Mouse (Mus musculus) hindbrain, embryonic 13.5 days (tissue): Measurements from ENCODE around the gene Trappc6b. TPM values are rescaled to one million over a fixed set of nuclear protein-coding genes. Genes with fewer than 3 reads are reported as not detected.

Experiments
- ATAC-seq: fragments of 200-750 bp; cut with Nextera tagmentation; 2 replicates; pipeline ENCODE4 v1.8.0; 2017; ENCODE audit warnings: moderate TSS enrichment; ENCODE audit not compliant: low FRiP score
- H3K27ac ChIP-seq: fragments of 300-500 bp; sonication (generic); 2 replicates; pipeline ENCODE4 v1.5.1; 2015; ENCODE audit warnings: inconsistent platforms, mild to moderate bottlenecking, moderate library complexity
- H3K27me3 ChIP-seq: fragments of 300-500 bp; sonication (generic); 2 replicates; pipeline ENCODE4 v1.6.1; 2015; ENCODE audit warnings: mild to moderate bottlenecking, inconsistent platforms
- H3K36me3 ChIP-seq: fragments of 300-500 bp; sonication (generic); 2 replicates; pipeline ENCODE4 v1.6.1; 2015; ENCODE audit warnings: mild to moderate bottlenecking, inconsistent platforms
- H3K4me1 ChIP-seq: fragments of 300-500 bp; sonication (generic); replicated peaks from 2 replicates; pipeline ENCODE4 v1.6.1; 2015; ENCODE audit warnings: inconsistent platforms
- H3K4me2 ChIP-seq: fragments of 300-500 bp; sonication (generic); 2 replicates; pipeline ENCODE4 v1.6.1; 2015; ENCODE audit warnings: inconsistent platforms, mild to moderate bottlenecking, moderate library complexity
- H3K4me3 ChIP-seq: fragments of 300-500 bp; sonication (generic); 2 replicates; pipeline ENCODE4 v1.5.1; 2015; ENCODE audit warnings: mild to moderate bottlenecking, inconsistent platforms
- H3K9ac ChIP-seq: fragments of 300-500 bp; sonication (generic); 2 replicates; pipeline ENCODE4 v1.6.1; 2015; ENCODE audit warnings: mild to moderate bottlenecking, inconsistent platforms
- H3K9me3 ChIP-seq: fragments of 300-500 bp; sonication (generic); 2 replicates; pipeline ENCODE4 v1.6.1; 2016; ENCODE audit warnings: inconsistent platforms
- WGBS: fragments of 180-500 bp; shearing (Covaris S2); methylation state at CpG from one replicate; pipeline ENCODE4 v1.1.7; 2015; 5-methylcytosine and 5-hydroxymethylcytosine counted together
- polyA plus RNA-seq: library from polyadenylated mRNA; unstranded; fragments of >200 nt; fragmentation: Nextera tagmentation; extraction: Ambion mirVana; gene quantifications from 2 replicates; pipeline ENCODE4 v1.2.1, GENCODE M21; 2015

Trappc6b gene
- polyA plus RNA-seq, 1 experiment from 2014 or later: 157 TPM

DNA sequence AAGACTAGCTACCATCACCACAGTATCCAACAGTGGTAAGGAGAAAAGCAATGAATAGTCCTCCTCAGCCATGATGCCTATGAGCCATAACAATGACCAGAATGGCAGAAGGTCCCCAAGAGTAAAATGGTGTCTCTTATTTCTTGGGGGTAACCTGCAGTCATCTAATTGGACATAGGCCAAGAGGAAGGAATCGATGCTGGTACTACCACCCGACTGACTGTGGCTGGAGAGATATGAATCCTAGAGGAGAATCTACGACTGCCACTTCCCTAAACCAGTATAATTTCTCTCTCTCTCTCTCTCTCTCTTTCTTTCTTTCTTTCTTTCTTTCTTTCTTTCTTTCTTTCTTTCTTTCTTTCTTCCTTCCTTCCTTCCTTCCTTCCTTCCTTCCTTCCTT is 8.8 kb downstream of the Trappc6b start:
- H3K9ac ChIP-seq: no peak overlapping the region
- no peak overlapping the region for H3K27ac ChIP-seq
- peaks cover 46% of the 10 kb centered on the region for H3K36me3 ChIP-seq
- no peak overlapping the region for H3K4me3 ChIP-seq
- no peaks in the 10 kb centered on the region for H3K9me3 ChIP-seq
- H3K4me1 ChIP-seq: 0 out of 2 replicates have a peak, but pooled peaks cover 5% of the 10 kb centered on the region
- no peaks in the 10 kb centered on the region for H3K27me3 ChIP-seq
- ATAC-seq: no peak
- 93% methylated on average over 3 of the region's 3 CpGs for WGBS
- no peak overlapping the region for H3K4me2 ChIP-seq

DNA sequence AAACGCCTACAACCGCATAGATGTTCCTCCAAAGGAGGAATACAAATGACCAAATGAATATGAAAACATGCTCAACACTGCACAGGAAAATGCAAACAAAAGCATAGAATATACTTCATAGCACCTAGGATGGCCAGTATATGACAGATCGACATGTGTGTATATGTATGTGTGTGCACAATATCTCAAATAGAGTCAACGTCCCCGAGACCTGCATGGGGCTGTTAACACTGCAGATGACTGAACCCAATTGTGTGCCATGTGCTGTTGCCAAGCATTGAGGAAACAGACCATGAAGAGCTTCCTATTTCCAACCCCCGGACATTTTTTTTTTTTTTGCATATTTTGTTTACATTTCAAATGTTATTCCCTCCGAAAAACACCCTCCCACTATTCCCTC is 20.4 kb downstream of the Trappc6b start:
- no peak for ATAC-seq
- 39% methylated on average over 7 of the region's 7 CpGs for WGBS

GRCm38 (mm10) chr12:59039971-59040844 is 21.1 kb downstream of the Trappc6b start:
- H3K27me3 ChIP-seq: no peaks in the 10 kb centered on the region
- H3K9me3 ChIP-seq: no peaks in the 10 kb centered on the region
- 5% methylated on average over 23 of the region's 23 CpGs for WGBS
- peaks cover 7% of the 10 kb centered on the region for H3K4me1 ChIP-seq
- peak; percentile 83 for ATAC-seq
- H3K36me3 ChIP-seq: peaks cover 32% of the 10 kb centered on the region
- H3K4me2 ChIP-seq: peak overlapping the region; percentile 36
- H3K9ac ChIP-seq: no peak overlapping the region
- peak overlapping the region; percentile 12; the same call in 1 of the 2 replicates for H3K4me3 ChIP-seq
- H3K27ac ChIP-seq: peak overlapping the region; percentile 58; the same call in 1 of the 2 replicates

More for the DNA sequence above, 20.4 kb downstream of the Trappc6b start:
- Histone ChIP-seq H3K9ac (no peak overlapping the region), H3K27ac (peak overlapping the region; percentile 23; the same call in 1 of the 2 replicates), H3K4me3 (no peak overlapping the region), H3K4me2 (no peak overlapping the region), H3K4me1 (peaks cover 7% of the 10 kb centered on the region), H3K27me3 (no peaks in the 10 kb centered on the region), H3K36me3 (peaks cover 37% of the 10 kb centered on the region), H3K9me3 (no peaks in the 10 kb centered on the region)

DNA sequence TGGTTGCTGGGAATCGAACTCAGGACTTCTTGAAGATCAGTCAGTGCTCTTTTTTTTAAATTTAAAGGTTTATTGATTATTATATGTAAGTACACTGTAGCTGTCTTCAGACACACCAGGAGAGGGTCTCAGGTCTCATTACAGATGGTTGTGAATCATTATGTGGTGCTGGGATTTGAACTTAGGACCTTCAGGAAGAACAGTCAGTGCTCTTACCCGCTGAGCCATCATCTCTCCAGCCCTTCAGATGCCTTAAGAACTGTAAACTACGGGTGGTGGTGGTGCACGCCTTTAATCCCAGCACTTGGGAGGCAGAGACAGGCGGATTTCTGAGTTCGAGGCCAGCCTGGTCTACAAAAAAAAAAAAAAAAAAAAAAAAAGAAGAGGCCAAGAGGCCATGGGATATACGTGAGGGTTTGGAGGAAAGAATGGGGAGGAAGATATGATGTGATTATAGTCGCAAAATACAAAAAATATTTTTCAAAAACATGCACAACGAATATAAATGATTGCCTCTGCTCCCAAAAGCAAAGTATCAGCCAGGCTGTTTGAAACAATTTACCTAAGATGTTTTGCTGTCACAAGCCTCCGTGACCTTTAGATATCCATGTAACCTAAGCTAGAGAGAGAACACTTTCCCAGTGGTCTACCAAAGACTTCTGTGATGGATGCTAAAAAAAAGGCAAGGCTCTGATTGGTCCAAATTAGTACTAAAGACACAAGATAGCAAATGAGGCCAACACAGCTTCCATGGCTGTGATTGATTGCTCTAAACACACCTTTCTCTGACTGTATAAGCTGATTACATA is 21.9 kb downstream of the Trappc6b start:
- peak; percentile 24; the same call in 1 of the 2 replicates for ATAC-seq
- WGBS: 69% methylated on average over 10 of the region's 10 CpGs
- Histone ChIP-seq H3K27ac (peak overlapping the region; percentile 58; the same call in 1 of the 2 replicates), H3K4me1 (peaks cover 7% of the 10 kb centered on the region), H3K4me3 (peak overlapping the region; percentile 12; the same call in 1 of the 2 replicates), H3K9ac (no peak overlapping the region), H3K36me3 (peaks cover 28% of the 10 kb centered on the region), H3K27me3 (no peaks in the 10 kb centered on the region), H3K9me3 (no peaks in the 10 kb centered on the region), H3K4me2 (peak overlapping the region; percentile 36)

GRCm38 (mm10) chr12:59032101-59032500 is 29.2 kb downstream of the Trappc6b start:
- 73% methylated on average over 5 of the region's 5 CpGs for whole genome bisulfite sequencing
- H3K4me3 ChIP-seq: no peak overlapping the region
- no peak overlapping the region for H3K4me2 ChIP-seq
- no peak overlapping the region for H3K27ac ChIP-seq
- peaks cover 20% of the 10 kb centered on the region for H3K36me3 ChIP-seq
- H3K27me3 ChIP-seq: no peaks in the 10 kb centered on the region
- no peaks in the 10 kb centered on the region for H3K9me3 ChIP-seq
- H3K4me1 ChIP-seq: no peaks in the 10 kb centered on the region
- H3K9ac ChIP-seq: no peak overlapping the region
- ATAC-seq: no peak

DNA sequence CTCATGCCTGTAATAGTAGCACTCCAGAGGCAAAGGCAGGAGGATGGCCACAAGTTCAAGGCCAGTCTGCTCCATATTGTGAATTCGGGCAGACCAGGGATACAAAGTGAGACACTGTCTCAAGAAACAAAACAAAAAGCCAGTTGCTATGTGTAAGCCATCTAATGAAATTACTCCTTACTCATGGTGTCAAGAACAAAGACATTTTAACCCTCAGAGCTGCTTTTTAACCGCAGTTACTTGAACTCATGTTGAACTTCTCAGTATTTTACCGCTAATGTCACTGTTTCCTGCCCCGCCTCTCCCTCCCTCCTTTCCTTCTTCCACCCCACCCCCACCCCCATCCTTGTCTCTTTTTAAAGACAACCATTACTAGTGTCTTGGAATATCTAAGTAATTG is 40.0 kb downstream of the Trappc6b start:
- WGBS: 93% methylated on average over 4 of the region's 4 CpGs
- Histone ChIP-seq H3K36me3 (peaks cover 57% of the 10 kb centered on the region), H3K9ac (no peak overlapping the region), H3K27me3 (no peaks in the 10 kb centered on the region), H3K4me3 (no peak overlapping the region), H3K4me2 (no peak overlapping the region), H3K4me1 (no peaks in the 10 kb centered on the region), H3K9me3 (no peaks in the 10 kb centered on the region), H3K27ac (no peak overlapping the region)
- no peak for ATAC-seq

GRCm38 (mm10) chr12:59019891-59020290 is 41.4 kb downstream of the Trappc6b start:
- H3K27me3 ChIP-seq: no peaks in the 10 kb centered on the region
- no peaks in the 10 kb centered on the region for H3K4me1 ChIP-seq
- 90% methylated on average over 2 of the region's 2 CpGs for WGBS
- H3K9me3 ChIP-seq: no peaks in the 10 kb centered on the region
- ATAC-seq: no peak
- no peak overlapping the region for H3K4me3 ChIP-seq
- no peak overlapping the region for H3K9ac ChIP-seq
- H3K4me2 ChIP-seq: no peak overlapping the region
- H3K36me3 ChIP-seq: peaks cover 51% of the 10 kb centered on the region
- H3K27ac ChIP-seq: no peak overlapping the region

DNA sequence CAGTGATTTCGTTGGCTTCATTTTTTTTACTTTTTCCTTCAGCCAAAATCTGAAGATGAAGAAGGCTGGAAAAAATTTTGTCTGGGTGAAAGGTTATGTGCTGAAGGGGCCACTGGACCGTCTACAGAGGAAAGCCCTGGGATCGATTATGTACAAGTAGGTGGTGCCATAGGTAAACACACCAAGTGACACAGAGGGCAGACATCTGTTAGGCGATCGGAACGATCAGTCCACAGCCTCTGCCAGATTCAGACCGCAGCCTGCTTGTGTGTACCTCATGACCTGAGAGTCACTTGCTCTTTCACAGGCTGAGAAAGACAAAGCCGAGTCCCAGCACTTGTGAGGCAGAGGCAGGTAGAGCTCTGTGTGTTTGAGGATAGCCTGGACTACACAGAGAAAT is 43.3 kb downstream of the Trappc6b start:
- no peak for ATAC-seq
- Histone ChIP-seq H3K4me1 (no peaks in the 10 kb centered on the region; the same call in 1 of the 2 replicates), H3K9ac (no peak overlapping the region), H3K9me3 (no peaks in the 10 kb centered on the region), H3K27ac (no peak overlapping the region), H3K36me3 (peaks cover 41% of the 10 kb centered on the region), H3K4me3 (no peak overlapping the region), H3K4me2 (no peak overlapping the region), H3K27me3 (no peaks in the 10 kb centered on the region)
- 89% methylated on average over 8 of the region's 8 CpGs for WGBS

DNA sequence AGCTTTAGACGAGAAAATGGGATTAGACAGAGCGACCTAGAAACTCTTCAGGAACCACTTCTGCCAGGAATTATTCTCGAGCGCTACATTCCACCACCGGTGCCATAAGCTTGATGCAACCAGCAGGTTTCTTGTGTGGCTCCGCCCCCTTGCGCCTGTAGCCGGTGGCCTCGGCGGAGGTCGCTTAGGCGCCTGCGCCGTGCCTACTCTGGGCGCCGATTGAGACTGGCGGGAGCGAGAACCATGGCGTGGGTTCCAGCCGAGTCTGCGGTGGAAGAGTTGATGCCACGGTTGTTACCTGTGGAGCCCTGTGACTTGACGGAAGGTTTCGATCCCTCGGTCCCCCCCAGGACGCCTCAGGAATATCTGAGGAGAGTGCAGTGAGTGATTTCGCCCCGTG is 48.0 kb downstream of the Trappc6b start, which contains the start of gene Gemin2:
Gemin2 (plus strand) TSS at position 160 of the 400 bp plus-strand sequence.
- Histone ChIP-seq H3K27me3 (no peaks in the 10 kb centered on the region), H3K27ac (peak within 1 kb of the TSS; percentile 67), H3K9me3 (no peaks in the 10 kb centered on the region), H3K9ac (peak within 1 kb of the TSS; percentile 78), H3K4me1 (peaks cover 27% of the 10 kb centered on the region), H3K4me2 (peak within 1 kb of the TSS; percentile 86), H3K36me3 (peaks cover 8% of the 10 kb centered on the region), H3K4me3 (peak within 1 kb of the TSS; percentile 82)
- under 1% methylated on average over 28 of the region's 28 CpGs for WGBS
- peak; percentile 69 for ATAC-seq

DNA sequence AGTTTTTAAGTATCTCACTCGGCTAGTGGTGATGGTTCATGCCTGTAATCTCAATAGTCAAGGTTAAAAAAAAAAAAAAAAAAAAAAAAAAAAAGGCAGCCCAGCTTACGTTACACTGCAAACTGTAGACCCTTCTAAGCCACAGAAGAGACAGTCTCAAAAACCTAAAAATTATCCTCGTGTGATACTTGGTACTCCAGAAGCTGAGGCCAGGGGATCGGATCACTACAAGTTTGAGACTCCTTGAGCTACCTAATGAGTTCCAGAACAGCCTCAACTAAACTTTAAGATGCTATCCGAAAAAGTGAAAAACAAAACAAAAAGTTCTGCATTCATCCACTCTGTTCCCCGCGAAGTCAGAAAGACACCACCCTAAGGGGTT is 48.6 kb downstream of the Trappc6b start:
- ATAC-seq: no peak
- Histone ChIP-seq H3K9ac (0 out of 2 replicates have a peak overlapping the region, but pooled peaks have one; percentile 78), H3K9me3 (no peaks in the 10 kb centered on the region), H3K4me2 (peak overlapping the region; percentile 86), H3K27ac (peak overlapping the region; percentile 67), H3K36me3 (peaks cover 5% of the 10 kb centered on the region; the same call in 1 of the 2 replicates), H3K27me3 (no peaks in the 10 kb centered on the region), H3K4me3 (peak overlapping the region; percentile 82), H3K4me1 (peaks cover 29% of the 10 kb centered on the region)
- 3% methylated on average over 7 of the region's 7 CpGs for WGBS

- Histone ChIP-seq H3K27ac (peak within 1 kb of the TSS; percentile 94), H3K9me3 (no peaks in the 10 kb centered on the region), H3K27me3 (no peaks in the 10 kb centered on the region), H3K4me1 (peaks cover 29% of the 10 kb centered on the region), H3K4me2 (peak within 1 kb of the TSS; percentile 86), H3K9ac (peak within 1 kb of the TSS; percentile 91), H3K36me3 (peaks cover 1% of the 10 kb centered on the region), H3K4me3 (peak within 1 kb of the TSS; percentile 82)
- under 1% methylated on average over 48 of the region's 48 CpGs for WGBS
- peak; percentile 97 for ATAC-seq
Measured at GRCm38 (mm10) chr12:59011844-59012709, 49.2 kb downstream of the Trappc6b start, which contains the start of gene Sec23a. Gene Sec23a (minus strand): TSS chr12:59012017.
